Mouse (Mus musculus) liver, embryonic 11.5 days (tissue): ENCODE data around the gene Klf2. TPM values are rescaled to one million over a fixed set of nuclear protein-coding genes. Genes with fewer than 3 reads are reported as not detected.

Source experiments
- ATAC-seq: fragments of 200-750 bp; cut with Nextera tagmentation; replicated peaks from 2 replicates; pipeline ENCODE4 v1.8.0; 2017; ENCODE audit warnings: moderate number of reproducible peaks, mild to moderate bottlenecking, moderate TSS enrichment, moderate library complexity; ENCODE audit not compliant: low FRiP score
- DNase-seq: peaks from one replicate; pipeline ENCODE4 v3.0.0-alpha.2; 2017; ENCODE audit warnings: low spot score
- H3K27ac ChIP-seq: fragments of 300-500 bp; sonication (generic); 2 replicates; pipeline ENCODE4 v1.5.1; 2014; ENCODE audit warnings: mild to moderate bottlenecking, low read depth, low read length, control low read depth
- H3K27me3 ChIP-seq: fragments of 300-500 bp; sonication (generic); replicated peaks from 2 replicates; pipeline ENCODE4 v1.6.1; 2014; ENCODE audit warnings: low read length, mixed read lengths; ENCODE audit not compliant: control insufficient read depth, insufficient read depth
- H3K36me3 ChIP-seq: fragments of 300-500 bp; sonication (generic); 2 replicates; pipeline ENCODE4 v1.6.1; 2014; ENCODE audit warnings: mild to moderate bottlenecking, low read length, moderate library complexity, mixed read lengths; ENCODE audit not compliant: control insufficient read depth, insufficient read depth
- H3K4me1 ChIP-seq: fragments of 300-500 bp; sonication (generic); replicated peaks from 2 replicates; pipeline ENCODE4 v1.6.1; 2014; ENCODE audit warnings: low read length, mixed read lengths; ENCODE audit not compliant: control insufficient read depth, insufficient read depth
- H3K4me2 ChIP-seq: fragments of 300-500 bp; sonication (generic); 2 replicates; pipeline ENCODE4 v1.6.1; 2014; ENCODE audit warnings: mild to moderate bottlenecking, control low read depth, moderate library complexity
- H3K4me3 ChIP-seq: fragments of 300-500 bp; sonication (generic); 2 replicates; pipeline ENCODE4 v1.5.1; 2014; ENCODE audit warnings: low read depth, low read length, control low read depth
- H3K9ac ChIP-seq: fragments of 300-500 bp; sonication (generic); 2 replicates; pipeline ENCODE4 v1.6.1; 2014; ENCODE audit warnings: low read depth, low read length, control low read depth
- H3K9me3 ChIP-seq: fragments of 300-500 bp; sonication (generic); 2 replicates; pipeline ENCODE4 v1.6.1; 2016; ENCODE audit warnings: low read length, inconsistent platforms, mixed read lengths; ENCODE audit not compliant: control insufficient read depth
- WGBS: fragments of 180-500 bp; shearing (Covaris S2); extraction: QIAGEN DNeasy Blood & Tissue Kit; methylation state at CpG from one replicate; pipeline ENCODE4 v1.1.7; 2014; 5-methylcytosine and 5-hydroxymethylcytosine counted together
- polyA plus RNA-seq: library from polyadenylated mRNA; unstranded; fragments of >200 nt; fragmentation: Nextera tagmentation; extraction: Ambion mirVana; gene quantifications from 2 replicates; pipeline ENCODE4 v1.2.1, GENCODE M21; 2014

The Klf2 gene
- polyA plus RNA-seq, 1 experiment from 2014 or later = 5.3 TPM

DNA sequence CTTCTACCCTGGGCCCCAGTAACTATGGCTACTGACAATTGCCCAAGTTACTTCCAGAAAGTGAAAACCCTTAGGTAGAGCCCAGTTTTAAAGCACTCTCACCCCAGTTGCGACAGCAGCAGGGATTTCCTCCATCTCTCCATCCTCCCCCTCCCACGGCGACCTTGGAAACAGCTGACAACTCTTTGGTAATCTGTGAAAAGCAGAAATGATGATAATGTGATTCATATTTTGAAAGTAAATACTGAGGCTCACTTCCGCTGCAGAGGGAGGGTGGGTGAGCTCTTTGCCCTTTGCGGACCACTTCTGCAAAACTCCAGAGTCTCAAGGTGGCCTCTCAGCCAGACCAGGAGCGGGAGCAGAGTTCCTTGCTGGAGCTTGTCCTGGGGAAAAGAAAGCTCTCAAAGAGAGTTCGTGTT, 3.6 kb downstream of the Klf2 start:
- Histone ChIP-seq H3K27ac (no peak overlapping the region), H3K9ac (no peak overlapping the region), H3K36me3 (no peaks in the 10 kb centered on the region), H3K4me1 (peaks cover 8% of the 10 kb centered on the region), H3K4me3 (no peak overlapping the region), H3K27me3 (peaks cover 35% of the 10 kb centered on the region), H3K9me3 (no peaks in the 10 kb centered on the region), H3K4me2 (no peak overlapping the region)
- ATAC-seq (no peak), DNase-seq (no peak)
- 61% methylated on average over 7 of the region's 7 CpGs for WGBS

DNA sequence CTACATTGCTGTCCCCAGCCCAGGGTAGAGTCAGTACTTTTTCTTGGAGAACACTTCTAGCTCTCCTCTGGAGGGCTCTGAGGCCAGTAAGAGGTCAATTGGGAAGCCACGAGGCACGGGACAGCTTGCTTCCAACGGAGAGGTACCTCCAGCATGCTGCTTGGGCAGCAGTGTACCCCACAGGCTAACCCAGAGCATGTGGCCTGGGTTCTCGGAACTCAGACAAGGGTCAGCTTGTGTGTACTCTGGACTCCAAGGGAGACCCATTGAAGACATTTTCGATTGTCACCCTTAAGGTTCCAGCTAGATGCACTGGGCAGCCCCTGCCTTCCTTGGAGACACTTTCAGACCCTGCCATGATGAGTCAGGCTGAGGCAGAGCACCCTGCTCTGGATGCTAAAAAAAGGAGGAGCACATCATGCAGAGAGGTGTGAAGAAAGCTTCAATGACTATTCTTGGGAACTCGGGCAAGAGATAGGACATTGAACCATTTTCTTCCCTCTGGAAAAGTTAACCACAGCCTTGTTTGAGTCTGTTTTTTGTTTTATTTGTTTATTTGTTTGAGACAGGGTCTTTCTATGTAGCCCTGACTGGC, 4.4 kb downstream of the Klf2 start:
- DNase-seq (no peak), ATAC-seq (no peak)
- Histone ChIP-seq H3K36me3 (no peaks in the 10 kb centered on the region), H3K27ac (no peak overlapping the region), H3K4me1 (peaks cover 8% of the 10 kb centered on the region), H3K9ac (no peak overlapping the region), H3K4me2 (no peak overlapping the region), H3K4me3 (no peak overlapping the region), H3K27me3 (peaks cover 35% of the 10 kb centered on the region), H3K9me3 (no peaks in the 10 kb centered on the region)
- WGBS = 58% methylated on average over 6 of the region's 6 CpGs

DNA sequence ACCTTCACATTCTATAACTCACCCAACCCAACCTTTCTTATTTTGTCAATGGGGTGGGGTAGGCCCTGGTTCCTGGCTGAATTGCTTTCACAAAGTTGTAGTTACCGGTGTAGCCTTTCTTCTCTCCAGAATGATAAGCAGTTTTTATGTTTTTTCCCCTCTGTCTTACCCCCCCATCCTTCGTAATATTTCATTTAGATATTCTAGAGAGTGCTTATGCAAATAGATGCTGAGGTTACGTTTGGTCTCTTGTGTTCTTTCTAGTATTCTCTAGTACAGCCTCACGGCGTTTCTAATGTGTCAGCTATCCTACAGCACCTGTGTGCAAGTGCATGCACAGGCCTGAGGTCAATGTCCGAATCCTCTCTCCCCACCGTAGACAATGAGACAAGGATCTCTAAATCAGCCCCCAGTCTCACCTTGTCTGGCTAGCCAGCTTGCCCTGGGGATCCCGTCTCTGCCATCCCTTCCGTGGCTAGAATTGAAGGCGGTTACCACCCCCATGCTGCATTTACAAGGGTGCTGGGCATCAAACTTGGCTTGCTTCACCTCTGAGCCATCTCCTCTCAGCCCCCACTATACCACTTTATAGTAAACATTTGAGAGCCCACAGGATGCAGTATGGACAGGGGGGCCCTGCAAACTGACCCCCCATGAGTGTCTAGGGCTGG, 5.3 kb downstream of the Klf2 start:
- Histone ChIP-seq H3K9me3 (no peaks in the 10 kb centered on the region), H3K4me2 (no peak overlapping the region), H3K4me1 (peaks cover 8% of the 10 kb centered on the region), H3K36me3 (no peaks in the 10 kb centered on the region), H3K27me3 (peaks cover 31% of the 10 kb centered on the region), H3K27ac (no peak overlapping the region), H3K4me3 (no peak overlapping the region), H3K9ac (no peak overlapping the region)
- DNase-seq (no peak), ATAC-seq (no peak)
- 79% methylated on average over 10 of the region's 10 CpGs for WGBS

DNA sequence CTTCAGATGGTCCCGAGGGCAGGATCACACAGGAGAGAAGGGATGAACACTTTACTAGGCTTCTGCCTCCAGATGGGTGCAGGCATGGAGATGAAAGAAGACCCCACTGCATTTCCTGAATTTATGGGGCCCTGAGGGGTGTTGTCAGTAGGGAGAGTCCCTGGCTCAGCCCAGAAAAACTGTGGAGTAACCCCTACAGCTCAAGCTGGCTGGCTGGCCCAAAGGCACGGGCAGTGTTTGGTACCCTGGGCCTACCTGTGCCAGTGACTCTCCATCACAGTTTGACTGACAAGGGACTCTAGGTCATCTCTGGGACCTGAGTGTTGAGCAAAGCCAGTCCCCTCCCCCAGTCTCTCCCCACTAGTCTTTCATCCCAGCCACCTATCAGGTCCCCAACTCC, 5.9 kb downstream of the Klf2 start:
- 73% methylated on average over 2 of the region's 2 CpGs for WGBS
- no peaks in the 10 kb centered on the region for H3K36me3 ChIP-seq
- ATAC-seq = no peak
- no peaks in the 10 kb centered on the region for H3K9me3 ChIP-seq
- DNase-seq = no peak
- no peak overlapping the region for H3K4me3 ChIP-seq
- peaks cover 5% of the 10 kb centered on the region for H3K4me1 ChIP-seq
- H3K27me3 ChIP-seq = peaks cover 25% of the 10 kb centered on the region
- H3K4me2 ChIP-seq = no peak overlapping the region
- H3K9ac ChIP-seq = no peak overlapping the region
- H3K27ac ChIP-seq = no peak overlapping the region

DNA sequence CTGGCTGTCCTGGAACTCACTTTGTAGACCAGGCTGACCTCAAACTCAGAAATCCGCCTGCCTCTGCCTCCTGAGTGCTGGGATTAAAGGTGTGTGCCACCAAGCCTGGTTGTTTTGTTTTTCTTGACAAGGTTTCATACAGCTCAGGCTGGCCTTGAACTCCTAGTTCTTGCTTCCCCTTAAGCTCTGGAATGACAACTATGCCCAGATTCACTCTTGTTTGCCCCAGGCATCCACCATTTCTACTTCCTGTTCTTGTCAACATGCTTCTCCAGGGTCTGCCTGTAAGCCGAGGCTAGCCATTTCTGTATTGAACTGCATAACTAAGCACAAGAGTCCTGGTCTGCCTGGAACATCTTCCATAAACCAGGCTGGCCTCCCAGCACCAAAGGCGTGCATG, 10.3 kb downstream of the Klf2 start:
- Histone ChIP-seq H3K27me3 (no peaks in the 10 kb centered on the region), H3K9me3 (no peaks in the 10 kb centered on the region), H3K9ac (no peak overlapping the region), H3K27ac (no peak overlapping the region), H3K4me2 (no peak overlapping the region), H3K4me3 (no peak overlapping the region), H3K36me3 (no peaks in the 10 kb centered on the region), H3K4me1 (no peaks in the 10 kb centered on the region)
- ATAC-seq = no peak
- 67% methylated on average over 3 of the region's 3 CpGs for WGBS
- DNase-seq = no peak

DNA sequence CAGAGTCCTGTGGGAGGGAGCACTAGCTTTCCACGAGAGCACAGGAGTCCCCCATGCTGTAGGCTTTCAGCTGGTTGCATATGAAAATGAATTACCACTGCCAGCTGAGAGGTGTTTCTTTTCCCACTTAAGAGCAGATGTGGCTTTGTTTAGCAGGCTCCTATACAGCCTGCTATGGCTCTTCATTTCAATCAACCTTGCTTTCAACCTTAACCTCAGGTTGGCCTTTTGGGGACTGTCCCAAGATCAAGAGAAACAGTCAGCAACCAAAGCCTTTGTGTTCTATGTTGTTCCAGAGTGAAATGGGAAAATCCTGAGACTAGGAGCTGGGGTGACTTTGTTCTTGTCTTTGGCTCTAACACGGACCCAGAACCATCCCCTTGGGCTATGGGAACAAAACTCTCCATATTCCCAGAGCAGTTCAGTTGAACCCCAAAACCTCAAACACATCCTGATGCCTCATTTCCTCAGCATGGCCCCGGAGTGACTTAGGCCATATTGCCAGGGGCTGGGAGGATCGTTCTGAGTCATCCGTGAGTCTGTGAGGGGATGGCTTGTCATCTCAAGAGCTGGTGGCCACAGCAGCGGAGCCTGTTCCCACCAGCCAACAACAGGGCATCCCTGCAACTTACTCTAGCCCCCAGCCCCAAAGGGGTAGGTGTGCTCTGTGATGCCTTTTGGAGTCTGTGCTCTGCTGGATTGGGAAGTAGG, 12.1 kb downstream of the Klf2 start:
- DNase-seq (no peak), ATAC-seq (no peak)
- WGBS = 66% methylated on average over 6 of the region's 6 CpGs
- H3K36me3 ChIP-seq = peaks cover 2% of the 10 kb centered on the region; the same call in 1 of the 2 replicates
- H3K4me3 ChIP-seq = no peak overlapping the region
- no peak overlapping the region for H3K4me2 ChIP-seq
- no peaks in the 10 kb centered on the region for H3K27me3 ChIP-seq
- H3K27ac ChIP-seq = no peak overlapping the region
- no peak overlapping the region for H3K9ac ChIP-seq
- H3K4me1 ChIP-seq = no peaks in the 10 kb centered on the region
- H3K9me3 ChIP-seq = no peaks in the 10 kb centered on the region

DNA sequence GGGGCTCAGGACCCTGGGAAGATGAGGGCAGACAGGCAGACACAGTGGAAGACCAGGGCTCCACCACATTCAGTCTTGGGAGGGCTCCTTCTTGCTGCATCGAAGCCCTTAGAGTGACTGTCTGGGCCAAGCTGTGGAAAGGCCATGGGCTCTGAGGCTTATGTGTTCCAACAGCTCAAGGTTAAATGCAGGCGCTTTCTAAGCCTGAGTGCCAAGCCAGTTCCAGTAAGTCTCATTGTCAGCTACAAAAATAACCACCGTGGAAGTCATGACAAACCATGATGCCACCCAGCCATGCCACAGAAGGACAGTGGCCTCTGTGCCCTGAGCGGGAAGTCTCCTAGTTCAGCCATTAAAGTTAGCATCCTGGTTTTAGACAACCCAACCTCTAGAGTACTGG, 12.8 kb downstream of the Klf2 start:
- ATAC-seq = no peak
- no peaks in the 10 kb centered on the region for H3K27me3 ChIP-seq
- WGBS = 84% methylated on average over 4 of the region's 4 CpGs
- no peaks in the 10 kb centered on the region for H3K9me3 ChIP-seq
- no peaks in the 10 kb centered on the region for H3K4me1 ChIP-seq
- no peak overlapping the region for H3K9ac ChIP-seq
- H3K4me2 ChIP-seq = no peak overlapping the region
- H3K4me3 ChIP-seq = no peak overlapping the region
- H3K36me3 ChIP-seq = peaks cover 2% of the 10 kb centered on the region; the same call in 1 of the 2 replicates
- no peak overlapping the region for H3K27ac ChIP-seq
- no peak for DNase-seq

DNA sequence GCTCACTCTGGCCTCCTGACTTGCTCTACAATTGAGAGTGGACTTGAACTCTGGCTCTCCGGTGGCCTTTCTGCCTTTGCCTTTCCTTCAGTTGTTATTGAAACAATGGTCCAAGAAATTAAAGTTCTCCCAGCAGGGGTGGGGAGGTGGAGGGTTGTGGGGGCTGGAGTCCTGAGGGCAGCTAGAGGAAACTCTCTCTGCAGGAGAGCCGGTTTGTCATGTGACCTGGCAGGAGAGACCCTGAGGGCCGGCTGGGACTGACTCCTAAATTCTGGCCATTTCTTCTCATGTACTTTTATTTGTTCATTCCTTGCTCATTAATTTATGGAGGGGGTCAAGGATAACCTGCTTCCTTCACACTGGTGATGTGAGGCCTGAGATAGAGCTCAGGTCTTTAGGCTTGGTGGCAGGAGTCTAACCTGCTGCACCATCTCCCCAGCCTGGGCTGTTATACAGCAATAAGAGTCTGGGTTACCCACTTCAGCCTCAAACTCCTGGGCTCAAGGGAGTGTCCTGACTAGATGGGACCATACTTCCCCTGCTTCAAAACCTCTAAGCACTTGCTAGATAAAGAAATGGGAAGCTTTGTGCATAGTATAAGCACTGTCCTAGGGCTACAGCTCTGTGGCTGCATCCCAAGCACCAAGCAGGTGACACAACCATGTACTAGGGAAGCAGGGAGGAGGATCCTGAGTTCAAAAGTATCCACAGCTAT, 14.8 kb downstream of the Klf2 start:
- H3K27ac ChIP-seq = no peak overlapping the region
- WGBS = 52% methylated on average over 3 of the region's 3 CpGs
- ATAC-seq (no peak), DNase-seq (no peak)
- no peaks in the 10 kb centered on the region for H3K4me1 ChIP-seq
- no peaks in the 10 kb centered on the region for H3K27me3 ChIP-seq
- H3K4me2 ChIP-seq = no peak overlapping the region
- no peak overlapping the region for H3K4me3 ChIP-seq
- no peak overlapping the region; the same call in 1 of the 2 replicates for H3K9ac ChIP-seq
- no peaks in the 10 kb centered on the region for H3K9me3 ChIP-seq
- H3K36me3 ChIP-seq = peaks cover 2% of the 10 kb centered on the region; the same call in 1 of the 2 replicates
